Mouse (Mus musculus): ENCODE data around the gene Drc3. TPM values are rescaled to one million over a fixed set of nuclear protein-coding genes. Genes with fewer than 3 reads are reported as not detected.

Gene Drc3
- polyA plus RNA-seq, 1 experiment from 2014 or later = 0.39 TPM

DNA sequence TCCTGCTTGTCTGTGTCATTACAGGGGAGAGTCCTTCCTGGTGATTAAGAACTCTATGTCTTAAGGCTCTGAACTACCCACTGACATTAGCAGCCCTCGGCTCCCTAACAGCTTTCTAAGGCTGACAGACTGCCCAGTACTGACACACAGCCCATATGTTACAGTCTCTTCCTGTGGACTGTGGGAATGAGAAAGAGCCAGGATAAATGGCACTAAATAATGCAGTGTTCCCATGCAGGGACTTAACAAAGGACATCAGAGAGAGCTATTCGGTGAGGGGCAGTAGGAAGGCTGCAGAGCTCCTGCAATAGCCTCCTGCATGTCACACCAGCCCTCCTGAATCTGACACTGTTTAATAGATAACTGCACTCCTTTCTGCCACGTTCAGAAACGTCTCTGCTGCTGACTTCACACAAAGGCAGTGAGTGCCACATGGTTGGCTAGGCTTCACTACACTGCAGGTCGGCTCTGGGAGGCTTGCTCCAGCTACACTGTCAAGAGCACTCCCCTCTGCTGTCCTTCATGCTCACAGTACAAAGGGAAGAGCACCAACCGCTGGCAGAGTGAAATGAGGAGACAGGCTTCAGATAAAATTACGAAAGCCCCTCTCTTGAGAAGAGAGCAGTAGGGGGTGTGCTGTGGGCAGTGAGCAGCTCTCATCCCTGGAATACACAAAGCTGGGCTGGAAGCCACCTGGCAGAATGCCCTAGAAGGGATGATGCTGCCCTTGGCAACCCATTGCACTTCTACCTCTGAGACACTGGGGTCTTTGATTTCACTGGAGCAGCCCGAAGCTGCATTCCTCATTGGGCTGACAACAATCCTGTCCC lies 41.9 kb upstream of the Drc3 start:
- no peak overlapping the region for H3K4me3 ChIP-seq (ENCODE audit: low read depth, low read length)
- no peaks in the 10 kb centered on the region for H3K27me3 ChIP-seq (ENCODE audit: control insufficient read depth, insufficient read depth, low read depth, low read length)
- H3K9ac ChIP-seq (ENCODE audit: low read depth, low read length) = no peak overlapping the region
- H3K27ac ChIP-seq (ENCODE audit: low read length) = peak overlapping the region; percentile 23; the same call in 1 of the 2 replicates
- H3K36me3 ChIP-seq (ENCODE audit: control insufficient read depth, insufficient read depth) = no peaks in the 10 kb centered on the region
- peak; percentile 22 for ATAC-seq (ENCODE audit: low read depth)
- peaks cover 8% of the 10 kb centered on the region for H3K4me1 ChIP-seq (ENCODE audit: control insufficient read depth, low read depth, low read length)
- WGBS (ENCODE audit: insufficient replicate concordance) = 30% methylated on average over 8 of the region's 8 CpGs
- 0 out of 2 replicates have a peak, but pooled peaks cover 2% of the 10 kb centered on the region for H3K9me3 ChIP-seq (replicated peaks; ENCODE audit: control insufficient read depth, low read length)
- H3K4me2 ChIP-seq (ENCODE audit: low read depth, low read length) = no peak overlapping the region

DNA sequence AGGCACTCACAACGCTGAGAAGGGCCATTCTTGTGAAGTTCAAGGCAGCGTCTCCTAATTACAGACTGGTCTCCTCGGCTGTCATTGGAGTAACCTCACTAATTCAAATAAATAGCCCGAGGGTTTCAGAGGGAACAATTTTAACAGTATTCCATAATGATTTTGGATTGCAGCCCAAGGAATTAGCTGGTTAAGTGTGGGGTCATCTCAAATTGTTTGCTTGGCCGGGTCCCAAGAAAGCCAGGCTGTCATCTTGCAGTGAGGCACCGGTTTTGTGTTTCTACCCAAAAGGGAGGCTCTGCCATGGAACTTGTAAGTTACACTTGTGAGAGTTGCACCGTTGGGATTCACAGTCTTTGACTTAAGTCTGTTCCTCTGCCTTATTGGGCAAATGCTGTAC lies 36.9 kb upstream of the Drc3 start:
- Histone ChIP-seq H3K9me3 (replicated peaks; ENCODE audit: control insufficient read depth, low read length) (no peaks in the 10 kb centered on the region), H3K27ac (ENCODE audit: low read length) (no peak overlapping the region), H3K36me3 (ENCODE audit: control insufficient read depth, insufficient read depth) (no peaks in the 10 kb centered on the region), H3K4me3 (ENCODE audit: low read depth, low read length) (no peak overlapping the region), H3K4me1 (ENCODE audit: control insufficient read depth, low read depth, low read length) (peaks cover 19% of the 10 kb centered on the region), H3K9ac (ENCODE audit: low read depth, low read length) (no peak overlapping the region), H3K4me2 (ENCODE audit: low read depth, low read length) (no peak overlapping the region), H3K27me3 (ENCODE audit: control insufficient read depth, insufficient read depth, low read depth, low read length) (no peaks in the 10 kb centered on the region)
- no peak for ATAC-seq (ENCODE audit: low read depth)
- WGBS (ENCODE audit: insufficient replicate concordance) = 70% methylated on average over 7 of the region's 7 CpGs

GRCm38 (mm10) chr11:60316883-60317282 lies 36.2 kb upstream of the Drc3 start:
- Histone ChIP-seq H3K4me2 (ENCODE audit: low read depth, low read length) (no peak overlapping the region), H3K9ac (ENCODE audit: low read depth, low read length) (no peak overlapping the region), H3K4me1 (ENCODE audit: control insufficient read depth, low read depth, low read length) (peaks cover 17% of the 10 kb centered on the region), H3K4me3 (ENCODE audit: low read depth, low read length) (no peak overlapping the region), H3K27ac (ENCODE audit: low read length) (no peak overlapping the region), H3K27me3 (ENCODE audit: control insufficient read depth, insufficient read depth, low read depth, low read length) (no peaks in the 10 kb centered on the region), H3K36me3 (ENCODE audit: control insufficient read depth, insufficient read depth) (no peaks in the 10 kb centered on the region), H3K9me3 (replicated peaks; ENCODE audit: control insufficient read depth, low read length) (no peaks in the 10 kb centered on the region)
- ATAC-seq (ENCODE audit: low read depth) = no peak
- WGBS (ENCODE audit: insufficient replicate concordance) = 74% methylated on average over 8 of the region's 8 CpGs

DNA sequence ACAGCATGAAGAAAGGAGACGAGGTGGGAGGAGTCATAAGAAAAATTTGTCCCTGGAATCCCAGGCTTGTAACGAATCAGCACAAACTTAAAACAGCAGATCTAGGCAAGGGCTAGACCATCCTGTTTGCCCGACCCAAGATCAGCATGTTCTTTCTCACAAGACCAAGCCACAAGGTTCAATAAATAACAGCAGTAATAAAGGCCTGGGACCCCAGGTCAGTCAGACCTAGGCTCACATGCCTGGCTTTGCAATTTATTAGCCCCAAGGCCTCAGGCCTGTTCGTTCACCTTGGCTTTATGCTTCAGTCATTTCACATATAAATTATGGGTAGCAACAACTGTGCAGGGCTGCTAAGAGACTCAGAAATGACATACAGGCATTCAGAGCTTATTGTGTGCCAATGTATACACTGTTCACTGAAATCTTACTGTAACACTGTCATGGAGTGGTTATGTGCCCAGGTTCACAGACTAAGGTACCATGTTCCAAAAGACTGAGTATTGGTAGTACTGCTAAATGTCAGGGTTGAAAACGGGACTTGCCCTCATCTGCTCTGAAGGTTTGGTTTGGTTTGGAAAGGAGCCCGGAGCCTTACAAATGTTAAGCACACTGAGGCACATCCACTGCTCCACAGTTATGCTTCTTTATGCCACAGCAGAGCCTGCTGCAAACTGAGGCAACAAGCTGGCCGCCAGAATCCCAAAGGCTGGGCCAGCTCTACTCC lies 35.6 kb upstream of the Drc3 start:
- no peak overlapping the region for H3K27ac ChIP-seq (ENCODE audit: low read length)
- H3K36me3 ChIP-seq (ENCODE audit: control insufficient read depth, insufficient read depth) = no peaks in the 10 kb centered on the region
- no peaks in the 10 kb centered on the region for H3K27me3 ChIP-seq (ENCODE audit: control insufficient read depth, insufficient read depth, low read depth, low read length)
- ATAC-seq (ENCODE audit: low read depth) = no peak
- no peaks in the 10 kb centered on the region for H3K9me3 ChIP-seq (replicated peaks; ENCODE audit: control insufficient read depth, low read length)
- H3K4me1 ChIP-seq (ENCODE audit: control insufficient read depth, low read depth, low read length) = peaks cover 17% of the 10 kb centered on the region
- no peak overlapping the region for H3K4me3 ChIP-seq (ENCODE audit: low read depth, low read length)
- 70% methylated on average over 7 of the region's 7 CpGs for WGBS (ENCODE audit: insufficient replicate concordance)
- H3K4me2 ChIP-seq (ENCODE audit: low read depth, low read length) = no peak overlapping the region
- H3K9ac ChIP-seq (ENCODE audit: low read depth, low read length) = no peak overlapping the region

GRCm38 (mm10) chr11:60318716-60319115 lies 34.4 kb upstream of the Drc3 start:
- H3K4me3 ChIP-seq (ENCODE audit: low read depth, low read length) = no peak overlapping the region
- WGBS (ENCODE audit: insufficient replicate concordance) = 47% methylated on average over 5 of the region's 5 CpGs
- H3K9ac ChIP-seq (ENCODE audit: low read depth, low read length) = peak overlapping the region; percentile 36
- no peaks in the 10 kb centered on the region for H3K36me3 ChIP-seq (ENCODE audit: control insufficient read depth, insufficient read depth)
- ATAC-seq (ENCODE audit: low read depth) = peak; percentile 66
- H3K27ac ChIP-seq (ENCODE audit: low read length) = no peak overlapping the region
- 0 out of 2 replicates have a peak overlapping the region, but pooled peaks have one; percentile 14 for H3K4me2 ChIP-seq (ENCODE audit: low read depth, low read length)
- no peaks in the 10 kb centered on the region for H3K27me3 ChIP-seq (ENCODE audit: control insufficient read depth, insufficient read depth, low read depth, low read length)
- H3K4me1 ChIP-seq (ENCODE audit: control insufficient read depth, low read depth, low read length) = peaks cover 17% of the 10 kb centered on the region
- no peaks in the 10 kb centered on the region for H3K9me3 ChIP-seq (replicated peaks; ENCODE audit: control insufficient read depth, low read length)

DNA sequence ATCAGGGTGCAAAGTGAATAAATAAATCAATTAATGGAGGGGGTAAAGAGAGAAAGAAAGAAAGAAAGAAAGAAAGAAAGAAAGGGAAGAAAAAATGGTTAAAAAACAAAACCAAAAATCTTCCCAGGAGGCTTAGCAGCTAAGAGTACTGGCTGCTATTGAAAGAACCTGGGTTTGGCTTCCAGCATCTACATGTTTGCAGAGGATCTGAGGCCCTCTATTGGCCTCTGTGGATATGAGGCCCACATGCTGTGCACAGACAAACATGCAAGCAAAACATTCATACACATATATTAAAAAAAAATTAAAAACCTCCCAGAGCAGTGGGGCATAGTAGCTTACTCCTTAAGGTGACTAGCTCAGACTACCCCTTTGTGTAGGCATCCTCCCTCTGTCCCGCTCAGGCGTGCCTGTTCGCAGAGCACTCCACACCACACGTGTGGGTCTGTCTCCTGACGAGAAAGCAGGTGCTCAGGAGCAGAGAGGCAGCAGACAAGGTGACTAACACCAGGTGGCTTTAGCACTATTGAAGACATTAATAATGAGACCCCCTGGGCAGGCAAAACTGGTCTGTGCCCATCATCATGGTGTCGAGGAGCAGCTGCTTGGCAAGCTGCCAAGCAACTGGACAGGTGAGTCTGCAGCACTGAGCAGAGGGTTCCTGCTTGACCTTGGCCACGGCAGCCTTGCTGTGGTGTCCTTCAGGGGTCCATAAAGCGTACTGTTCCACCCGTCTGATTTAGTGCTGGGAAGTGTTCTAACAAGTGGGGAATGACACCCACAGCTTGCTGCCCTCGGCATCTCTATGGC lies 33.7 kb upstream of the Drc3 start:
- Histone ChIP-seq H3K27me3 (ENCODE audit: control insufficient read depth, insufficient read depth, low read depth, low read length) (no peaks in the 10 kb centered on the region), H3K9me3 (replicated peaks; ENCODE audit: control insufficient read depth, low read length) (no peaks in the 10 kb centered on the region), H3K4me1 (ENCODE audit: control insufficient read depth, low read depth, low read length) (peaks cover 17% of the 10 kb centered on the region), H3K9ac (ENCODE audit: low read depth, low read length) (no peak overlapping the region), H3K4me2 (ENCODE audit: low read depth, low read length) (no peak overlapping the region), H3K4me3 (ENCODE audit: low read depth, low read length) (no peak overlapping the region), H3K27ac (ENCODE audit: low read length) (no peak overlapping the region), H3K36me3 (ENCODE audit: control insufficient read depth, insufficient read depth) (no peaks in the 10 kb centered on the region)
- no peak for ATAC-seq (ENCODE audit: low read depth)
- WGBS (ENCODE audit: insufficient replicate concordance) = 73% methylated on average over 10 of the region's 10 CpGs

DNA sequence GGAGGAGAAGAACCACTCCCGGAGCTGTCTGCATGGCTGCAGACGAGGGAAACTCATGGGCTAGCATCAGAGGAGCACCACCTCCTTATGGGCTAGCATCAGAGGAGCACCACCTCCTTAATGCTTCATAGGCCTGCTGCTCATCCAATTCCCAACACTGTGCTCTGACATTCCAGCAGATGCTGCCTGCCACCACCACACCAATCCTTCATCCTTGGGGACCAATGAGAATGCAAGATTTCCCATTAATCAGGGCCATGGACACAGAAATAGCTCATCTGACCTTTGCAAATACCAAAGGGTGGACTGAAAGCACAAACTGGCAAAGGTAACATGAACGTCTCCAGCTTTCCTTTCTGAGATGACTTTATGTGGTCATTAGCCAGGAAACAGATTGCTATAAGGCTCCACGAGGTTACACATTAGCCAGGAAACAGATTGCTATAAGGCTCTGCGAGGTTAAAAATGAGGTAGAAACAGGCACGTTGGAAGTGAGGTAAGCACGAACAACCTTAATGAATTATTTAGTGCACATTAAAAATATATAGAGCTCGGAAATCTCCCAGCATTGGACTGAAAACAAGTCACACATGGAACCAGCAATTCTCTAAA lies 32.6 kb upstream of the Drc3 start:
- Histone ChIP-seq H3K9me3 (replicated peaks; ENCODE audit: control insufficient read depth, low read length) (no peaks in the 10 kb centered on the region), H3K9ac (ENCODE audit: low read depth, low read length) (no peak overlapping the region), H3K4me2 (ENCODE audit: low read depth, low read length) (no peak overlapping the region), H3K4me3 (ENCODE audit: low read depth, low read length) (no peak overlapping the region), H3K4me1 (ENCODE audit: control insufficient read depth, low read depth, low read length) (peaks cover 17% of the 10 kb centered on the region), H3K36me3 (ENCODE audit: control insufficient read depth, insufficient read depth) (no peaks in the 10 kb centered on the region), H3K27ac (ENCODE audit: low read length) (no peak overlapping the region), H3K27me3 (ENCODE audit: control insufficient read depth, insufficient read depth, low read depth, low read length) (no peaks in the 10 kb centered on the region)
- no peak for ATAC-seq (ENCODE audit: low read depth)
- WGBS (ENCODE audit: insufficient replicate concordance) = 41% methylated on average over 8 of the region's 8 CpGs

GRCm38 (mm10) chr11:60321438-60321837 lies 31.7 kb upstream of the Drc3 start:
- Histone ChIP-seq H3K36me3 (ENCODE audit: control insufficient read depth, insufficient read depth) (no peaks in the 10 kb centered on the region), H3K27ac (ENCODE audit: low read length) (no peak overlapping the region), H3K27me3 (ENCODE audit: control insufficient read depth, insufficient read depth, low read depth, low read length) (no peaks in the 10 kb centered on the region), H3K9ac (ENCODE audit: low read depth, low read length) (no peak overlapping the region), H3K4me2 (ENCODE audit: low read depth, low read length) (no peak overlapping the region), H3K4me3 (ENCODE audit: low read depth, low read length) (no peak overlapping the region), H3K9me3 (replicated peaks; ENCODE audit: control insufficient read depth, low read length) (no peaks in the 10 kb centered on the region), H3K4me1 (ENCODE audit: control insufficient read depth, low read depth, low read length) (peaks cover 17% of the 10 kb centered on the region)
- WGBS (ENCODE audit: insufficient replicate concordance) = 58% methylated on average over 2 of the region's 2 CpGs
- no peak for ATAC-seq (ENCODE audit: low read depth)
